Mouse (Mus musculus) cortical plate, adult 2 months (tissue): ENCODE results near the gene Mt4.

Source experiments
- CTCF ChIP-seq: fragments of 200-500 bp; IDR thresholded peaks from 2 replicates; pipeline ENCODE4 v1.5.1; 2011; ENCODE audit warnings: mild to moderate bottlenecking, control low read depth, low read length; ENCODE audit not compliant: insufficient read depth; ENCODE audit errors: extremely low read depth
- POLR2A ChIP-seq: fragments of 200-500 bp; IDR thresholded peaks from 2 replicates; pipeline ENCODE4 v1.6.1; 2011; ENCODE audit warnings: mild to moderate bottlenecking, low read length, control low read depth; ENCODE audit not compliant: insufficient read depth; ENCODE audit errors: extremely low read depth

- TF ChIP-seq CTCF: no peak
- TF ChIP-seq POLR2A: no peak
Measured at GRCm38 (mm10) chr8:94110526-94111177, 26.3 kb upstream of the Mt4 start.
